In genomic region chr11:31815855-31816488, GRCm38 (mm10) we compare ENCODE assay signal across 22 mouse cellular contexts. TPM values are rescaled to one million over a fixed set of nuclear protein-coding genes. Genes with fewer than 3 reads are reported as not detected.
DNase-seq lines count a peak whose midpoint lies in the region; ATAC-seq and TF ChIP-seq lines count a peak whose summit lies in the region.
"Had no signal": no experiment of that assay in that cellular context is flagged by ENCODE, and none has a peak within 500 bp of the region (broad histone marks: within the 10 kb centered on the region; RNA-seq: fewer than 3 reads in every experiment).

No protein-coding gene starts in this region.

- no peak for TF ChIP-seq POLR2A in CH12.LX (IDR thresholded peaks at IDR 0.05; ENCODE audit: low read depth, low read length)

- TF ChIP-seq EP300 in CH12.LX (IDR thresholded peaks at IDR 0.05; ENCODE audit: low read length): no peak

- H3K79me2 ChIP-seq in CH12.LX (replicated peaks; ENCODE audit: control insufficient read depth, extremely low read depth, insufficient read depth, poor library complexity, severe bottlenecking): no peaks in the 10 kb centered on the region

- dilution Hi-C loops in CH12.LX (cut with MboI; ENCODE audit: extremely low pct_ligation_motif_present, extremely low pct_unique_long_range_greater_than_20kb, low sequenced_read_pairs): no loop called here

- H3K4me2 ChIP-seq in CH12.LX (ENCODE audit: insufficient read depth, low read depth, poor library complexity, severe bottlenecking): no peak overlapping the region
- H3K4me2 ChIP-seq: embryonic facial prominence, embryonic 13.5 days; hindbrain, embryonic 12.5 days; kidney, embryonic 15.5 days; limb, embryonic 13.5 days; neural tube, embryonic 12.5 days had no signal

- H3K4me3 ChIP-seq in CH12.LX (replicated peaks in 1 of 3; ENCODE audit: low read depth in 2 of 3, low read length in 2 of 3, poor library complexity in 1 of 3): no peak overlapping the region
- H3K4me3 ChIP-seq: embryonic facial prominence, embryonic 13.5 days; hindbrain, embryonic 12.5 days; kidney, embryonic 15.5 days; limb, embryonic 13.5 days; midbrain, embryonic 10.5 days; neural tube, embryonic 12.5 days had no signal

- DNase-seq in layer of hippocampus, adult 9-11 months: peak; percentile 44
- DNase-seq in layer of hippocampus, adult 11-12 months (ENCODE audit: low spot score): no peak
- DNase-seq in CH12.LX (ENCODE audit: extremely low read depth): no peak
- peak; percentile 63 to 80 for DNase-seq in frontal cortex, adult 2 months (ENCODE audit: extremely low spot score in 1 of 2, low spot score in 1 of 2)
- DNase-seq in right cerebral cortex, postnatal 10 days (ENCODE audit: low spot score in 2 of 2): peak; percentile 58 to 73
- DNase-seq in lung, postnatal 25 days (ENCODE audit: low spot score): no peak
- DNase-seq: adrenal gland, postnatal 14 days; cerebellum, adult 8-10 months; gastrocnemius, postnatal 10 days; lung, adult 18-20 months; lung, postnatal 36 days had no signal

- no peak for TF ChIP-seq RAD21 in CH12.LX (IDR thresholded peaks at IDR 0.05; ENCODE audit: low read depth, low read length)

- peaks cover 0 to 2% of the 10 kb centered on the region in 2 experiments for H3K36me3 ChIP-seq in CH12.LX (replicated peaks in 1 of 2; ENCODE audit: control insufficient read depth in 1 of 2, insufficient read depth in 1 of 2, low read length in 1 of 2)
- H3K36me3 ChIP-seq: embryonic facial prominence, embryonic 13.5 days; hindbrain, embryonic 12.5 days; kidney, embryonic 15.5 days; limb, embryonic 13.5 days; midbrain, embryonic 10.5 days; neural tube, embryonic 12.5 days had no signal

- no peak for TF ChIP-seq CTCF in CH12.LX (conservative IDR thresholded peaks at IDR 0.05 in 1 of 2, IDR thresholded peaks at IDR 0.05 in 1 of 2; ENCODE audit: low read depth in 2 of 2, low read length in 2 of 2)

- H3K27me3 ChIP-seq in CH12.LX (replicated peaks): no peaks in the 10 kb centered on the region
- H3K27me3 ChIP-seq: embryonic facial prominence, embryonic 13.5 days; hindbrain, embryonic 12.5 days; kidney, embryonic 15.5 days; limb, embryonic 13.5 days; neural tube, embryonic 12.5 days; Patski had no signal

- no peak overlapping the region for H3K27ac ChIP-seq in CH12.LX (ENCODE audit: insufficient read depth, low read depth)
- H3K27ac ChIP-seq: embryonic facial prominence, embryonic 13.5 days; hindbrain, embryonic 12.5 days; kidney, embryonic 15.5 days; limb, embryonic 13.5 days; midbrain, embryonic 10.5 days; neural tube, embryonic 12.5 days had no signal

- peaks cover 30 to 67% of the 10 kb centered on the region in 2 experiments for H3K4me1 ChIP-seq in CH12.LX (ENCODE audit: control insufficient read depth in 1 of 2, insufficient read depth in 2 of 2)
- H3K4me1 ChIP-seq: embryonic facial prominence, embryonic 13.5 days; hindbrain, embryonic 12.5 days; kidney, embryonic 15.5 days; limb, embryonic 13.5 days had no signal

- in situ Hi-C loops in CH12.LX (cut with MboI; ENCODE audit: low pct_ligation_motif_present, low pct_unique_long_range_greater_than_20kb, low sequenced_read_pairs): no loop called here

- peaks cover 2% of the 10 kb centered on the region for H3K9me3 ChIP-seq in CH12.LX (replicated peaks; ENCODE audit: low read length)
- H3K9me3 ChIP-seq: embryonic facial prominence, embryonic 13.5 days; hindbrain, embryonic 12.5 days; kidney, embryonic 15.5 days; limb, embryonic 13.5 days; midbrain, embryonic 10.5 days; neural tube, embryonic 12.5 days had no signal

- no peak for ATAC-seq in megakaryocyte progenitor cell, adult 5-6 weeks (replicated peaks; ENCODE audit: poor library complexity)
- ATAC-seq: activated CD4-positive, CD25-positive, alpha-beta regulatory T cell, adult 4 months; forebrain, embryonic 16.5 days; inflammation-experienced regulatory T-cells, adult 6 months; Patski had no signal

- no peak overlapping the region for H3K9ac ChIP-seq in CH12.LX (ENCODE audit: insufficient read depth, low read depth)
- H3K9ac ChIP-seq: embryonic facial prominence, embryonic 13.5 days; hindbrain, embryonic 12.5 days; kidney, embryonic 15.5 days; limb, embryonic 13.5 days; neural tube, embryonic 12.5 days had no signal

TF ChIP-seq in CH12.LX, 34 proteins besides CTCF, POLR2A, EP300 and RAD21:
- peak; percentile 54 for TF ChIP-seq BHLHE40 (IDR thresholded peaks at IDR 0.05; ENCODE audit: low read depth, low read length)
- TF ChIP-seq TBP (conservative IDR thresholded peaks at IDR 0.05; ENCODE audit: low read depth, low read length): no peak
- no peak for TF ChIP-seq SMC3 (IDR thresholded peaks at IDR 0.05; ENCODE audit: low read depth, low read length)

RNA-seq across cellular contexts. Expression of gene Cpeb4, which starts 56.0 kb away (rescaled TPM):
- total RNA-seq in CH12.LX (2012; rRNA removed) (10.6 and 13.8 TPM in 2 replicates), CH12.LX (2014; rRNA removed) (20.1 and 21.4 TPM in 2 replicates)
- 23.5 and 23.9 TPM in 2 replicates for polyA plus RNA-seq in CH12.LX (2012; ENCODE audit: insufficient read length, low read depth)
- polyA plus RNA-seq in frontal cortex, adult 2 months (2012; rRNA removed): 52.9 and 55.5 TPM in 2 replicates
- 9.4 and 15.3 TPM in 2 replicates for total RNA-seq in megakaryocyte progenitor cell, adult 5-6 weeks (2015)
- total RNA-seq in megakaryocyte progenitor cell, adult 5-6 weeks (2017): 7.7 and 8.3 TPM in 2 replicates

Comparison
In these comparisons a context has a peak if more than half of its experiments do, and no peak if none do; other contexts are left out.
1. DNase-seq: peak in layer of hippocampus, adult 9-11 months (single experiment), frontal cortex, adult 2 months (2 of 2) and right cerebral cortex, postnatal 10 days (2 of 2); none in layer of hippocampus, adult 11-12 months (single experiment), CH12.LX (single experiment) and lung, postnatal 25 days (single experiment).